Mouse (Mus musculus) forebrain, postnatal 0 days (tissue): ENCODE results near the gene Ccdc93. TPM values are rescaled to one million over a fixed set of nuclear protein-coding genes. Genes with fewer than 3 reads are reported as not detected.

ENCODE experiments used
- ATAC-seq: fragments of 200-750 bp; cut with Nextera tagmentation; 2 replicates; pipeline ENCODE4 v1.8.0; 2017; ENCODE audit warnings: mild to moderate bottlenecking, moderate library complexity
- DNase-seq: peaks from one replicate; pipeline ENCODE4 v3.0.0-alpha.2; 2015
- H3K27ac ChIP-seq: fragments of 300-500 bp; sonication (generic); 2 replicates; pipeline ENCODE4 v1.5.1; 2014; ENCODE audit warnings: low read depth, mild to moderate bottlenecking, antibody characterized with exemption, low read length, moderate library complexity, mixed read lengths
- H3K27me3 ChIP-seq: fragments of 300-500 bp; sonication (generic); 2 replicates; pipeline ENCODE4 v1.6.1; 2014; ENCODE audit warnings: mild to moderate bottlenecking, low read length, mixed read lengths; ENCODE audit not compliant: insufficient read depth
- H3K36me3 ChIP-seq: fragments of 300-500 bp; sonication (generic); 2 replicates; pipeline ENCODE4 v1.6.1; 2014; ENCODE audit warnings: mild to moderate bottlenecking, moderate library complexity; ENCODE audit not compliant: insufficient read depth
- H3K4me1 ChIP-seq: fragments of 300-500 bp; sonication (generic); 2 replicates; pipeline ENCODE4 v1.6.1; 2014; ENCODE audit warnings: antibody characterized with exemption; ENCODE audit not compliant: insufficient read depth
- H3K4me2 ChIP-seq: fragments of 300-500 bp; sonication (generic); 2 replicates; pipeline ENCODE4 v1.6.1; 2014; ENCODE audit warnings: low read depth, mild to moderate bottlenecking, moderate library complexity
- H3K4me3 ChIP-seq: fragments of 300-500 bp; sonication (generic); 2 replicates; pipeline ENCODE4 v1.5.1; 2014; ENCODE audit warnings: low read depth, low read length, mixed read lengths
- H3K9ac ChIP-seq: fragments of 300-500 bp; sonication (generic); 2 replicates; pipeline ENCODE4 v1.6.1; 2014; ENCODE audit warnings: mild to moderate bottlenecking
- H3K9me3 ChIP-seq: fragments of 300-500 bp; sonication (generic); 2 replicates; pipeline ENCODE4 v1.6.1; 2016; ENCODE audit warnings: low read length
- CTCF ChIP-seq: sonication (generic); IDR thresholded peaks from 2 replicates; pipeline ENCODE4 v1.5.1; 2016; ENCODE audit warnings: antibody characterized with exemption, control low read depth, low read depth
- WGBS: fragments of 180-500 bp; shearing (Covaris S2); extraction: QIAGEN DNeasy Blood & Tissue Kit; methylation state at CpG from one replicate; pipeline ENCODE4 v1.1.7; 2014; 5-methylcytosine and 5-hydroxymethylcytosine counted together
- polyA plus RNA-seq: library from polyadenylated mRNA; unstranded; fragments of >200 nt; fragmentation: Nextera tagmentation; extraction: Ambion mirVana; gene quantifications from 2 replicates; pipeline ENCODE4 v1.2.1, GENCODE M21; 2015
- total RNA-seq: library from RNA; depleted of rRNA; stranded (reverse); fragments of >200 nt; gene quantifications from 2 replicates; pipeline ENCODE4 v1.2.3, GENCODE M21; 2014

Ccdc93 gene
- total and polyA plus RNA-seq, 2 experiments from 2014 or later = 6.7 to 14.6 TPM

DNA sequence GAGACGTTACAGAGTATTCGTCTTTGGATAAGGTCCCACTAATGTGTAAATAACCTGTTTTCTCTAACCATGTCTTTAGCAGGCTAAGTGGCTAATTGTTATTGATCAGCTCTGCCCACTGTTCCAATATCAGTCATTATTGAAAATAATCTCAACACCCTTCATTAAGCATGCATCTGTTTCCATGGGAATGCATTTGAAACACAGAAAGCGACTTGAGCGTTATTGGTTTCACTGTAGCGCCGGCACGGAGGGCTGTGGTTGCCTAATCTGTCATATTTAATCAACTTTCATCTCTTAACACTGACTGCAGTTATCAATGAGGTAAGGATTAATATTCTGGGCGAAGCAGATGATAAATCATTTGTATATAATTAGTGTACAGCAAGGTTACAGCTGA is 40.0 kb upstream of the Ccdc93 start:
- peak overlapping the region; percentile 26 for H3K4me2 ChIP-seq
- H3K36me3 ChIP-seq = no peaks in the 10 kb centered on the region
- H3K4me3 ChIP-seq = no peak overlapping the region
- no peak for TF ChIP-seq CTCF
- H3K27me3 ChIP-seq = no peaks in the 10 kb centered on the region
- H3K4me1 ChIP-seq = no peaks in the 10 kb centered on the region
- H3K9me3 ChIP-seq = no peaks in the 10 kb centered on the region
- WGBS = 23% methylated on average over 8 of the region's 8 CpGs
- no peak overlapping the region for H3K27ac ChIP-seq
- no peak overlapping the region for H3K9ac ChIP-seq
- DNase-seq = no peak
- ATAC-seq = no peak

- Histone ChIP-seq H3K4me3 (no peak overlapping the region), H3K27me3 (no peaks in the 10 kb centered on the region), H3K36me3 (no peaks in the 10 kb centered on the region), H3K9ac (no peak overlapping the region), H3K27ac (no peak overlapping the region), H3K4me1 (no peaks in the 10 kb centered on the region), H3K9me3 (no peaks in the 10 kb centered on the region), H3K4me2 (no peak overlapping the region)
- no peak for ATAC-seq
- WGBS = 59% methylated on average over 2 of the region's 2 CpGs
- no peak for TF ChIP-seq CTCF
- DNase-seq = no peak
Observed at GRCm38 (mm10) chr1:121393117-121393516, 37.7 kb upstream of the Ccdc93 start.

GRCm38 (mm10) chr1:121394764-121395163 is 36.1 kb upstream of the Ccdc93 start:
- H3K36me3 ChIP-seq = no peaks in the 10 kb centered on the region
- no peak overlapping the region for H3K9ac ChIP-seq
- H3K4me2 ChIP-seq = no peak overlapping the region
- H3K27ac ChIP-seq = no peak overlapping the region
- DNase-seq = no peak
- no peaks in the 10 kb centered on the region for H3K27me3 ChIP-seq
- WGBS = 50% methylated on average over 5 of the region's 5 CpGs
- no peak for TF ChIP-seq CTCF
- no peaks in the 10 kb centered on the region for H3K4me1 ChIP-seq
- H3K9me3 ChIP-seq = no peaks in the 10 kb centered on the region
- no peak overlapping the region for H3K4me3 ChIP-seq
- peak; percentile 9 for ATAC-seq

- Histone ChIP-seq H3K27ac (no peak overlapping the region), H3K4me1 (no peaks in the 10 kb centered on the region), H3K4me3 (no peak overlapping the region), H3K9ac (no peak overlapping the region), H3K9me3 (no peaks in the 10 kb centered on the region), H3K36me3 (no peaks in the 10 kb centered on the region), H3K27me3 (no peaks in the 10 kb centered on the region), H3K4me2 (no peak overlapping the region)
- WGBS = 54% methylated on average over 4 of the region's 4 CpGs
- no peak for TF ChIP-seq CTCF
- ATAC-seq (peak; percentile 49), DNase-seq (peak; percentile 61)
Observed at GRCm38 (mm10) chr1:121396501-121396900, 34.3 kb upstream of the Ccdc93 start.

DNA sequence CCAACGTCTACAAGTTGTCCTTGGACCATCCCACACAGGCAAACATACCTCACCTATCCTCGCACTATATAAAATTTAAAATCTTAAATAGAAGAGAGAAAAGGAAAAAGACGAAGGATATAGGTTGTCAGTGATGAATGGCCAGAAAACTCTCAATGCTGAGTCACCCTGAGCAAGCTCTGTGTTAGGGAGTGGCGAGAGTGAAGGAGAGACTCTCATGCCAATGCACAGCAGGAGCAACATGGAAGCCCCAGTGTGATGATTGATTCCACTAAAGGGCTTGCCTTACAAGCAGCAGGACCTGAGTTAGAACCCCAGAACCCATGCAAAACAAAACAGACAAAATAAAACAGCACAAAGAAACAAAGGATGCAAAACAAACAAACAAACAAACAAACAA is 32.6 kb upstream of the Ccdc93 start:
- ATAC-seq (no peak), DNase-seq (no peak)
- Histone ChIP-seq H3K4me2 (no peak overlapping the region), H3K9ac (no peak overlapping the region), H3K27ac (no peak overlapping the region), H3K9me3 (no peaks in the 10 kb centered on the region), H3K4me1 (no peaks in the 10 kb centered on the region), H3K36me3 (no peaks in the 10 kb centered on the region), H3K4me3 (no peak overlapping the region), H3K27me3 (no peaks in the 10 kb centered on the region)
- no peak for TF ChIP-seq CTCF
- 80% methylated on average over 4 of the region's 4 CpGs for WGBS

- no peaks in the 10 kb centered on the region for H3K4me1 ChIP-seq
- H3K9me3 ChIP-seq = no peaks in the 10 kb centered on the region
- no peak overlapping the region for H3K4me3 ChIP-seq
- 33% methylated on average over 14 of the region's 14 CpGs for WGBS
- H3K36me3 ChIP-seq = no peaks in the 10 kb centered on the region
- peak; percentile 46 for DNase-seq
- H3K9ac ChIP-seq = no peak overlapping the region
- no peak for TF ChIP-seq CTCF
- 0 out of 2 replicates have a peak overlapping the region, but pooled peaks have one; percentile 23 for H3K27ac ChIP-seq
- peak; percentile 32; the same call in 1 of the 2 replicates for ATAC-seq
- H3K27me3 ChIP-seq = no peaks in the 10 kb centered on the region
- no peak overlapping the region for H3K4me2 ChIP-seq
Observed at GRCm38 (mm10) chr1:121398986-121399881, 31.6 kb upstream of the Ccdc93 start.

DNA sequence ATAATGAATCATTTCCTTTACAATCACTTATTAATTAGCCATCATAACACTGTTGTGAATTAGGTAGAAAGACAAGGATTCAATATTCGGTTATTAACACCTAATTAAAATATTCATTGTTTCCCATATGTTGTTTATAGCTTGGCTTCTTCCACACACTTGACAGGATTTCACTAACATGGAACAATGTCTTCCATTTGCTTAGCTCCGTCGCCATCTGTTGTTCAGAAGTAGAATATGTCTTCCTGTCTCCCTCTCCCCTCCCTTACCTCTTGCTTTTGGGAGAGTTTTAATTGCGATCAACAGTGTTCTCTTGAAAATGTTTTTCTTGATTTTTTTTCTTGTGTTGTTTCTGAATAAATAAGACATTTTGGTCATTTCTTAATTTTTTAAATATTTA is 30.6 kb upstream of the Ccdc93 start:
- no peak overlapping the region for H3K27ac ChIP-seq
- 18% methylated on average over 4 of the region's 4 CpGs for WGBS
- H3K4me2 ChIP-seq = no peak overlapping the region
- H3K4me1 ChIP-seq = no peaks in the 10 kb centered on the region
- H3K9ac ChIP-seq = no peak overlapping the region
- H3K4me3 ChIP-seq = no peak overlapping the region
- ATAC-seq (peak; percentile 84), DNase-seq (peak; percentile 83)
- no peaks in the 10 kb centered on the region for H3K9me3 ChIP-seq
- no peaks in the 10 kb centered on the region for H3K36me3 ChIP-seq
- H3K27me3 ChIP-seq = no peaks in the 10 kb centered on the region
- peak; percentile 85 for TF ChIP-seq CTCF
